Mouse (Mus musculus): ENCODE data around the gene Atxn2l. TPM values are rescaled to one million over a fixed set of nuclear protein-coding genes. Genes with fewer than 3 reads are reported as not detected.

Gene Atxn2l
- polyA plus RNA-seq, 1 experiment from 2014 or later = 68.5 TPM

GRCm38 (mm10) chr7:126474993-126475581 lies 28.1 kb downstream of the Atxn2l start, which contains the start of gene Sh2b1:
Sh2b1 (minus strand) TSS chr7:126475424.
- ATAC-seq (ENCODE audit: low read depth) = peak; percentile 93
- H3K4me1 ChIP-seq (ENCODE audit: control insufficient read depth, insufficient read depth, low read length) = peaks cover 16% of the 10 kb centered on the region
- WGBS = under 1% methylated on average over 53 of the region's 53 CpGs

GRCm38 (mm10) chr7:126474486-126474955 lies 28.7 kb downstream of the Atxn2l start:
- H3K4me1 ChIP-seq (ENCODE audit: control insufficient read depth, insufficient read depth, low read length) = peaks cover 16% of the 10 kb centered on the region
- no peaks in the 10 kb centered on the region for H3K9me3 ChIP-seq (ENCODE audit: control insufficient read depth, low read length)
- H3K4me3 ChIP-seq (ENCODE audit: low read depth, low read length) = peak overlapping the region; percentile 83
- H3K27me3 ChIP-seq (ENCODE audit: control insufficient read depth, insufficient read depth, low read length) = no peaks in the 10 kb centered on the region
- ATAC-seq (ENCODE audit: low read depth) = peak; percentile 21
- peak overlapping the region; percentile 96 for H3K9ac ChIP-seq (replicated peaks; ENCODE audit: low read depth, low read length)
- 2% methylated on average over 27 of the region's 27 CpGs for WGBS
- peaks cover 18% of the 10 kb centered on the region for H3K36me3 ChIP-seq (ENCODE audit: control insufficient read depth, insufficient read depth, low read length)
- H3K4me2 ChIP-seq (ENCODE audit: low read depth, low read length) = peak overlapping the region; percentile 87
- peak overlapping the region; percentile 91 for H3K27ac ChIP-seq (ENCODE audit: low read depth, low read length)

More at GRCm38 (mm10) chr7:126474993-126475581, 28.1 kb downstream of the Atxn2l start, which contains the start of gene Sh2b1:
- no peaks in the 10 kb centered on the region for H3K9me3 ChIP-seq (ENCODE audit: control insufficient read depth, low read length)
- H3K27me3 ChIP-seq (ENCODE audit: control insufficient read depth, insufficient read depth, low read length) = no peaks in the 10 kb centered on the region
- peak within 1 kb of the TSS; percentile 83 for H3K4me3 ChIP-seq (ENCODE audit: low read depth, low read length)
- peak within 1 kb of the TSS; percentile 87 for H3K4me2 ChIP-seq (ENCODE audit: low read depth, low read length)
- H3K9ac ChIP-seq (replicated peaks; ENCODE audit: low read depth, low read length) = peak within 1 kb of the TSS; percentile 96
- H3K27ac ChIP-seq (ENCODE audit: low read depth, low read length) = peak within 1 kb of the TSS; percentile 91
- H3K36me3 ChIP-seq (ENCODE audit: control insufficient read depth, insufficient read depth, low read length) = peaks cover 18% of the 10 kb centered on the region

- Histone ChIP-seq H3K4me2 (ENCODE audit: low read depth, low read length) (peak overlapping the region; percentile 87), H3K36me3 (ENCODE audit: control insufficient read depth, insufficient read depth, low read length) (peaks cover 24% of the 10 kb centered on the region), H3K4me3 (ENCODE audit: low read depth, low read length) (peak overlapping the region; percentile 83; the same call in 1 of the 2 replicates), H3K9me3 (ENCODE audit: control insufficient read depth, low read length) (no peaks in the 10 kb centered on the region), H3K27me3 (ENCODE audit: control insufficient read depth, insufficient read depth, low read length) (no peaks in the 10 kb centered on the region), H3K4me1 (ENCODE audit: control insufficient read depth, insufficient read depth, low read length) (peaks cover 16% of the 10 kb centered on the region), H3K9ac (replicated peaks; ENCODE audit: low read depth, low read length) (peak overlapping the region; percentile 96; the same call in 1 of the 2 replicates), H3K27ac (ENCODE audit: low read depth, low read length) (no peak overlapping the region)
- no peak for ATAC-seq (ENCODE audit: low read depth)
- WGBS = 87% methylated on average over 9 of the region's 9 CpGs
These were observed 29.7 kb downstream of the Atxn2l start for GRCm38 (mm10) chr7:126473470-126474086.

- no peak for ATAC-seq (ENCODE audit: low read depth)
These were observed 30.5 kb downstream of the Atxn2l start for GRCm38 (mm10) chr7:126472713-126473112.

GRCm38 (mm10) chr7:126472306-126472705 lies 30.9 kb downstream of the Atxn2l start:
- Histone ChIP-seq H3K9ac (replicated peaks; ENCODE audit: low read depth, low read length) (no peak overlapping the region), H3K4me1 (ENCODE audit: control insufficient read depth, insufficient read depth, low read length) (peaks cover 16% of the 10 kb centered on the region)

More at GRCm38 (mm10) chr7:126472713-126473112, 30.5 kb downstream of the Atxn2l start:
- Histone ChIP-seq H3K4me1 (ENCODE audit: control insufficient read depth, insufficient read depth, low read length) (peaks cover 16% of the 10 kb centered on the region), H3K4me3 (ENCODE audit: low read depth, low read length) (no peak overlapping the region), H3K27ac (ENCODE audit: low read depth, low read length) (no peak overlapping the region), H3K9ac (replicated peaks; ENCODE audit: low read depth, low read length) (no peak overlapping the region), H3K36me3 (ENCODE audit: control insufficient read depth, insufficient read depth, low read length) (peaks cover 30% of the 10 kb centered on the region), H3K27me3 (ENCODE audit: control insufficient read depth, insufficient read depth, low read length) (no peaks in the 10 kb centered on the region), H3K9me3 (ENCODE audit: control insufficient read depth, low read length) (no peaks in the 10 kb centered on the region), H3K4me2 (ENCODE audit: low read depth, low read length) (no peak overlapping the region)
- 94% methylated on average over 16 of the region's 16 CpGs for WGBS

GRCm38 (mm10) chr7:126471853-126472252 lies 31.4 kb downstream of the Atxn2l start:
- Histone ChIP-seq H3K27me3 (ENCODE audit: control insufficient read depth, insufficient read depth, low read length) (no peaks in the 10 kb centered on the region), H3K4me3 (ENCODE audit: low read depth, low read length) (no peak overlapping the region), H3K36me3 (ENCODE audit: control insufficient read depth, insufficient read depth, low read length) (peaks cover 39% of the 10 kb centered on the region), H3K4me2 (ENCODE audit: low read depth, low read length) (no peak overlapping the region), H3K4me1 (ENCODE audit: control insufficient read depth, insufficient read depth, low read length) (peaks cover 16% of the 10 kb centered on the region), H3K9ac (replicated peaks; ENCODE audit: low read depth, low read length) (no peak overlapping the region), H3K27ac (ENCODE audit: low read depth, low read length) (no peak overlapping the region), H3K9me3 (ENCODE audit: control insufficient read depth, low read length) (no peaks in the 10 kb centered on the region)
- no peak for ATAC-seq (ENCODE audit: low read depth)
- WGBS = 83% methylated on average over 4 of the region's 4 CpGs

More at GRCm38 (mm10) chr7:126472306-126472705, 30.9 kb downstream of the Atxn2l start:
- Histone ChIP-seq H3K4me3 (ENCODE audit: low read depth, low read length) (no peak overlapping the region), H3K27ac (ENCODE audit: low read depth, low read length) (no peak overlapping the region), H3K4me2 (ENCODE audit: low read depth, low read length) (no peak overlapping the region), H3K36me3 (ENCODE audit: control insufficient read depth, insufficient read depth, low read length) (peaks cover 35% of the 10 kb centered on the region), H3K27me3 (ENCODE audit: control insufficient read depth, insufficient read depth, low read length) (no peaks in the 10 kb centered on the region), H3K9me3 (ENCODE audit: control insufficient read depth, low read length) (no peaks in the 10 kb centered on the region)
- 88% methylated on average over 13 of the region's 13 CpGs for WGBS
- no peak for ATAC-seq (ENCODE audit: low read depth)

GRCm38 (mm10) chr7:126471361-126471760 lies 31.9 kb downstream of the Atxn2l start:
- H3K4me2 ChIP-seq (ENCODE audit: low read depth, low read length) = no peak overlapping the region
- no peak overlapping the region for H3K9ac ChIP-seq (replicated peaks; ENCODE audit: low read depth, low read length)
- H3K9me3 ChIP-seq (ENCODE audit: control insufficient read depth, low read length) = no peaks in the 10 kb centered on the region
- no peak overlapping the region for H3K4me3 ChIP-seq (ENCODE audit: low read depth, low read length)
- H3K36me3 ChIP-seq (ENCODE audit: control insufficient read depth, insufficient read depth, low read length) = peaks cover 43% of the 10 kb centered on the region
- H3K4me1 ChIP-seq (ENCODE audit: control insufficient read depth, insufficient read depth, low read length) = peaks cover 16% of the 10 kb centered on the region
- no peak overlapping the region for H3K27ac ChIP-seq (ENCODE audit: low read depth, low read length)
- ATAC-seq (ENCODE audit: low read depth) = no peak
- H3K27me3 ChIP-seq (ENCODE audit: control insufficient read depth, insufficient read depth, low read length) = no peaks in the 10 kb centered on the region
- 96% methylated on average over 5 of the region's 5 CpGs for WGBS

- H3K27ac ChIP-seq (ENCODE audit: low read depth, low read length) = no peak overlapping the region
- H3K27me3 ChIP-seq (ENCODE audit: control insufficient read depth, insufficient read depth, low read length) = no peaks in the 10 kb centered on the region
- H3K9me3 ChIP-seq (ENCODE audit: control insufficient read depth, low read length) = no peaks in the 10 kb centered on the region
- H3K36me3 ChIP-seq (ENCODE audit: control insufficient read depth, insufficient read depth, low read length) = peaks cover 43% of the 10 kb centered on the region
- no peak overlapping the region for H3K4me2 ChIP-seq (ENCODE audit: low read depth, low read length)
- peaks cover 13% of the 10 kb centered on the region for H3K4me1 ChIP-seq (ENCODE audit: control insufficient read depth, insufficient read depth, low read length)
- WGBS = 93% methylated on average over 6 of the region's 6 CpGs
- no peak for ATAC-seq (ENCODE audit: low read depth)
- H3K9ac ChIP-seq (replicated peaks; ENCODE audit: low read depth, low read length) = no peak overlapping the region
- no peak overlapping the region for H3K4me3 ChIP-seq (ENCODE audit: low read depth, low read length)
These were observed 33.2 kb downstream of the Atxn2l start for GRCm38 (mm10) chr7:126470077-126470476.

All from neural tube, embryonic 14.5 days (tissue).